Mouse (Mus musculus) cerebellum, adult 2 months (tissue): ENCODE measurements around the gene Ifitm10.

Experiments used
- CTCF ChIP-seq: fragments of 200-500 bp; IDR thresholded peaks from 2 replicates; pipeline ENCODE4 v1.5.1; 2011; ENCODE audit warnings: low read depth, mild to moderate bottlenecking, control low read depth, low read length, moderate library complexity, borderline replicate concordance; ENCODE audit not compliant: insufficient read depth
- POLR2A ChIP-seq: fragments of 200-500 bp; IDR thresholded peaks from 2 replicates; pipeline ENCODE4 v1.6.1; 2011; ENCODE audit warnings: low read length, control low read depth, borderline replicate concordance; ENCODE audit not compliant: insufficient read depth

DNA sequence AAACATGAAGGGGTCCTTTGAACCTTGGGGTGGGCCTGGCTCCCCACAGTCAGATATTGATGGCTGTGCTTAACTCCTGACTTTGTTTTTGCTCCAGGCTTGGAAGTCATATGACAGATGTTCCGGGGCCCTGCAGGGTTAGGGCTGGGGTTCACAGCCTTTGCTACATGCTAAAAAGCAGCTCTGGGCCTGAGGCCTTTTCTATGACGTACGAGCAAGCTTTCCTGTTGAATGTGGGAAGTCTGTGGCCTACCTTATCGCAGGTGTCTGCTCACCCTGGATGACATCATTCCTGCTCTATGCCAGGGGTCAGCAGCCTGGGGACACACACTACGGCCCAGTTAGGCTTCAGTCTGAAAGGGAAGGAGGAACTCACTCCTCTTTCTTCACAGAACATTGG is 56.3 kb downstream of the Ifitm10 start:
- TF ChIP-seq POLR2A: no peak
- no peak for TF ChIP-seq CTCF
